ENCODE assay signal across 10 mouse cellular contexts in genomic region chr5:118704148-118704547, GRCm38 (mm10).
DNase-seq lines count a peak whose midpoint lies in the region; ATAC-seq and TF ChIP-seq lines count a peak whose summit lies in the region.
"Had no signal": no experiment of that assay in that cellular context is flagged by ENCODE, and none has a peak within 500 bp of the region (broad histone marks: within the 10 kb centered on the region; RNA-seq: fewer than 3 reads in every experiment).

No protein-coding gene starts in this region.

- H3K4me3 ChIP-seq in heart, embryonic 11.5 days (ENCODE audit: low read depth, low read length): no peak overlapping the region
- no peak overlapping the region for H3K4me3 ChIP-seq in testis, adult 2 months (ENCODE audit: control insufficient read depth, low read depth, low read length)
- H3K4me3 ChIP-seq in forebrain, embryonic 13.5 days: no peak overlapping the region
- H3K4me3 ChIP-seq: embryonic facial prominence, embryonic 12.5 days; liver, embryonic 13.5 days had no signal

- 79% methylated on average over 3 of the region's 3 CpGs for WGBS in heart, embryonic 11.5 days (ENCODE audit: insufficient replicate concordance)
- 79% methylated on average over 3 of the region's 3 CpGs for WGBS in forebrain, embryonic 13.5 days

- H3K4me2 ChIP-seq in heart, embryonic 11.5 days: no peak overlapping the region
- no peak overlapping the region for H3K4me2 ChIP-seq in forebrain, embryonic 13.5 days
- H3K4me2 ChIP-seq: embryonic facial prominence, embryonic 12.5 days; liver, embryonic 13.5 days had no signal

- H3K9me3 ChIP-seq in heart, embryonic 11.5 days (replicated peaks; ENCODE audit: control insufficient read depth, low read length): no peaks in the 10 kb centered on the region
- no peaks in the 10 kb centered on the region for H3K9me3 ChIP-seq in forebrain, embryonic 13.5 days (replicated peaks)
- H3K9me3 ChIP-seq: embryonic facial prominence, embryonic 12.5 days; liver, embryonic 13.5 days had no signal

- H3K27me3 ChIP-seq in heart, embryonic 11.5 days (ENCODE audit: control insufficient read depth, insufficient read depth, low read length): no peaks in the 10 kb centered on the region
- H3K27me3 ChIP-seq in testis, adult 2 months (ENCODE audit: control insufficient read depth, insufficient read depth, low read length): no peaks in the 10 kb centered on the region
- no peaks in the 10 kb centered on the region for H3K27me3 ChIP-seq in forebrain, embryonic 13.5 days
- H3K27me3 ChIP-seq: embryonic facial prominence, embryonic 12.5 days; liver, embryonic 13.5 days had no signal

- TF ChIP-seq CTCF in testis, adult 2 months (IDR thresholded peaks at IDR 0.05; ENCODE audit: control insufficient read depth, insufficient read depth, insufficient replicate concordance, low read depth, low read length): peak; percentile 77; the same call in 1 of the 2 replicates

- TF ChIP-seq POLR2A in testis, adult 2 months (IDR thresholded peaks at IDR 0.05; ENCODE audit: control insufficient read depth, low read depth, low read length): no peak

- no peak overlapping the region for H3K27ac ChIP-seq in heart, embryonic 11.5 days (ENCODE audit: low read depth, low read length)
- no peak overlapping the region for H3K27ac ChIP-seq in testis, adult 2 months (ENCODE audit: control insufficient read depth, insufficient read depth, low read depth, low read length)
- H3K27ac ChIP-seq in forebrain, embryonic 13.5 days: no peak overlapping the region
- H3K27ac ChIP-seq: liver, embryonic 13.5 days had no signal

- H3K9ac ChIP-seq in heart, embryonic 11.5 days (ENCODE audit: low read depth, low read length): no peak overlapping the region
- no peak overlapping the region for H3K9ac ChIP-seq in forebrain, embryonic 13.5 days
- H3K9ac ChIP-seq: embryonic facial prominence, embryonic 12.5 days; liver, embryonic 13.5 days had no signal

- peak; percentile 90 for DNase-seq in heart, adult 11 months
- no peak for DNase-seq in testis, postnatal 14 days (ENCODE audit: low spot score)
- DNase-seq in retina, postnatal 1 day: no peak
- no peak for DNase-seq in frontal cortex, postnatal 25 days (ENCODE audit: low spot score in 2 of 2)
- DNase-seq: liver, embryonic 13.5 days had no signal

- no peaks in the 10 kb centered on the region for H3K36me3 ChIP-seq in heart, embryonic 11.5 days (ENCODE audit: control insufficient read depth, insufficient read depth, low read length)
- no peaks in the 10 kb centered on the region for H3K36me3 ChIP-seq in testis, adult 2 months (ENCODE audit: control insufficient read depth, insufficient read depth, low read length)
- H3K36me3 ChIP-seq in forebrain, embryonic 13.5 days (ENCODE audit: poor library complexity, severe bottlenecking): no peaks in the 10 kb centered on the region
- H3K36me3 ChIP-seq: embryonic facial prominence, embryonic 12.5 days; liver, embryonic 13.5 days had no signal

- H3K4me1 ChIP-seq in heart, embryonic 11.5 days (ENCODE audit: control insufficient read depth, insufficient read depth, low read length): peaks cover 55% of the 10 kb centered on the region
- H3K4me1 ChIP-seq in testis, adult 2 months (ENCODE audit: control insufficient read depth, insufficient read depth, low read length): no peaks in the 10 kb centered on the region
- peaks cover 90% of the 10 kb centered on the region for H3K4me1 ChIP-seq in forebrain, embryonic 13.5 days

- ATAC-seq in heart, embryonic 11.5 days (replicated peaks; ENCODE audit: insufficient number of reproducible peaks, low FRiP score, low TSS enrichment): no peak
- peak; percentile 21 for ATAC-seq in inflammation-experienced regulatory T-cells, adult 6 months
- ATAC-seq in forebrain, embryonic 13.5 days: no peak
